Mouse (Mus musculus) urinary bladder, postnatal 25 days (tissue): ENCODE measurements around the gene Stk32b.

Source experiments
- DNase-seq: peaks from one replicate; pipeline ENCODE4 v3.0.0; 2022; ENCODE audit warnings: low spot score

Stk32b gene

GRCm38 (mm10) chr5:37520441-37520840 is 196.5 kb downstream of the Stk32b start:
- no peak for DNase-seq

GRCm38 (mm10) chr5:37512479-37512878 is 204.5 kb downstream of the Stk32b start:
- no peak for DNase-seq

- DNase-seq = no peak
Measured at GRCm38 (mm10) chr5:37506880-37507519, 210.0 kb downstream of the Stk32b start.

- DNase-seq = no peak
Measured at GRCm38 (mm10) chr5:37494984-37495476, 221.9 kb downstream of the Stk32b start.

- no peak for DNase-seq
Measured at GRCm38 (mm10) chr5:37472025-37472608, 244.9 kb downstream of the Stk32b start.

GRCm38 (mm10) chr5:37471584-37471983 is 245.4 kb downstream of the Stk32b start:
- no peak for DNase-seq

GRCm38 (mm10) chr5:37469031-37469430 is 247.9 kb downstream of the Stk32b start:
- no peak for DNase-seq

- DNase-seq = no peak
Measured at GRCm38 (mm10) chr5:37467646-37468045, 249.3 kb downstream of the Stk32b start.

GRCm38 (mm10) chr5:37465461-37465860 is 251.5 kb downstream of the Stk32b start:
- no peak for DNase-seq

- no peak for DNase-seq
Measured at GRCm38 (mm10) chr5:37458236-37458635, 258.7 kb downstream of the Stk32b start.

GRCm38 (mm10) chr5:37457831-37458230 is 259.1 kb downstream of the Stk32b start:
- DNase-seq = no peak

GRCm38 (mm10) chr5:37457191-37457590 is 259.8 kb downstream of the Stk32b start:
- DNase-seq = no peak

- no peak for DNase-seq
Measured at GRCm38 (mm10) chr5:37456590-37456989, 260.4 kb downstream of the Stk32b start.

GRCm38 (mm10) chr5:37447546-37447945 is 269.4 kb downstream of the Stk32b start:
- no peak for DNase-seq

- no peak for DNase-seq
Measured at GRCm38 (mm10) chr5:37442767-37443166, 274.2 kb downstream of the Stk32b start.

- no peak for DNase-seq
Measured at GRCm38 (mm10) chr5:37435417-37435816, 281.6 kb downstream of the Stk32b start.

GRCm38 (mm10) chr5:37427210-37427609 is 289.8 kb downstream of the Stk32b start:
- no peak for DNase-seq

GRCm38 (mm10) chr5:37419028-37419427 is 297.9 kb downstream of the Stk32b start:
- no peak for DNase-seq
